Mouse (Mus musculus) layer of hippocampus, adult 8-10 months (tissue): ENCODE results near the gene Nme2. TPM values are rescaled to one million over a fixed set of nuclear protein-coding genes. Genes with fewer than 3 reads are reported as not detected.
A peak's percentile ranks its signal among the peaks of the same experiment; 100 is the strongest.
"Not testable (repeated sequence)": the region's sequence is repeated elsewhere in the genome, so short reads cannot be mapped to it uniquely, and the experiment has no call there.

Experiments
- DNase-seq, 2 experiments: peaks; one replicate each; pipeline ENCODE4 v3.0.0; 2022; ENCODE audit warnings: low spot score in 2 of 2
- total RNA-seq, 4 experiments: library from RNA; stranded (reverse); gene quantifications; 2 replicates each; pipeline ENCODE4 v1.2.4; 2022

Nme2 gene
- total RNA-seq, 4 experiments from 2014 or later: 88.3 to 126 (median 105) TPM

- peak; percentile 96 to 99 for DNase-seq
Measured at GRCm38 (mm10) chr11:93968005-93968847, 12.2 kb upstream of the Nme2 start, which contains the start of the genes Gm20390 and Nme1. Gene Gm20390, minus strand, starts transcription at chr11:93968293. Gene Nme1, minus strand, starts transcription at chr11:93968521.

GRCm38 (mm10) chr11:93967381-93967780 lies 11.3 kb upstream of the Nme2 start:
- DNase-seq: no peak

GRCm38 (mm10) chr11:93965391-93965790 lies 9.3 kb upstream of the Nme2 start:
- no peak for DNase-seq

GRCm38 (mm10) chr11:93963013-93963412 lies 7.0 kb upstream of the Nme2 start:
- no peak for DNase-seq

- no peak for DNase-seq
Measured at GRCm38 (mm10) chr11:93961482-93961881, 5.4 kb upstream of the Nme2 start.

GRCm38 (mm10) chr11:93957746-93958145 lies 1.7 kb upstream of the Nme2 start:
- DNase-seq: no peak

GRCm38 (mm10) chr11:93957031-93957555 lies 1.0 kb upstream of the Nme2 start:
- no peak for DNase-seq

GRCm38 (mm10) chr11:93955256-93956150 lies 556 bp downstream of the Nme2 start:
- peak; percentile 80 to 85 for DNase-seq

GRCm38 (mm10) chr11:93954738-93955255 lies 1.3 kb downstream of the Nme2 start:
- peak in 1 of 2 experiments; percentile 24 for DNase-seq

- DNase-seq: no peak
Measured at GRCm38 (mm10) chr11:93952376-93952775, 3.7 kb downstream of the Nme2 start.

GRCm38 (mm10) chr11:93950045-93950444 lies 6.0 kb downstream of the Nme2 start:
- no peak for DNase-seq

GRCm38 (mm10) chr11:93948887-93949567 lies 7.0 kb downstream of the Nme2 start:
- no peak for DNase-seq

- DNase-seq: no peak
Measured at GRCm38 (mm10) chr11:93944986-93945385, 11.1 kb downstream of the Nme2 start.

GRCm38 (mm10) chr11:93940906-93941305 lies 15.2 kb downstream of the Nme2 start:
- DNase-seq: no peak

- DNase-seq: no peak
Measured at GRCm38 (mm10) chr11:93929106-93929505, 27.0 kb downstream of the Nme2 start.

GRCm38 (mm10) chr11:93915019-93915418 lies 41.0 kb downstream of the Nme2 start:
- not testable (repeated sequence) for DNase-seq

- DNase-seq: no peak
Measured at GRCm38 (mm10) chr11:93911603-93912002, 44.5 kb downstream of the Nme2 start.

GRCm38 (mm10) chr11:93908829-93909228 lies 47.2 kb downstream of the Nme2 start:
- DNase-seq: no peak

- DNase-seq: no peak
Measured at GRCm38 (mm10) chr11:93907839-93908238, 48.2 kb downstream of the Nme2 start.

- no peak for DNase-seq
Measured at GRCm38 (mm10) chr11:93906834-93907233, 49.2 kb downstream of the Nme2 start.
